In genomic region chr4:141065123-141065522, GRCm38 (mm10) we compare ENCODE assay signal across 8 mouse cellular contexts. TPM values are rescaled to one million over a fixed set of nuclear protein-coding genes. Genes with fewer than 3 reads are reported as not detected.
DNase-seq lines count a peak whose midpoint lies in the region; TF ChIP-seq lines count a peak whose summit lies in the region.

No protein-coding gene starts in this region.

- WGBS in olfactory bulb, adult 2 months = 3% methylated on average over 8 of the region's 8 CpGs

- DNase-seq in CD8-positive naive resting alpha-beta T cell, adult 2 months (ENCODE audit: low read depth in 2 of 2, low spot score in 2 of 2) = peak; percentile 77 to 81
- peak; percentile 69 for DNase-seq in adrenal gland, adult 8-10 months
- DNase-seq in embryo, embryonic 10.5 days (ENCODE audit: low spot score) = peak; percentile 92
- DNase-seq in gastrocnemius, postnatal 36 days = peak; percentile 56 to 68
- DNase-seq in kidney, postnatal 25 days = peak; percentile 90
- DNase-seq in lung, adult 18-20 months = peak; percentile 76 to 84
- DNase-seq in thymus, postnatal 36 days = peak; percentile 82 to 84

- TF ChIP-seq CTCF in olfactory bulb, adult 2 months (IDR thresholded peaks at IDR 0.05; ENCODE audit: insufficient read depth, low read depth, low read length) = peak; percentile 95

- intact Hi-C loops in gastrocnemius, postnatal 36 days (cut with DNase I) = no loop called here

- H3K4me1 ChIP-seq in olfactory bulb, adult 2 months (ENCODE audit: control insufficient read depth, insufficient read depth, low read length) = peaks cover 12% of the 10 kb centered on the region

- peak overlapping the region; percentile 46 for H3K27ac ChIP-seq in olfactory bulb, adult 2 months (ENCODE audit: insufficient read depth, low read depth, low read length)

- H3K4me3 ChIP-seq in olfactory bulb, adult 2 months (ENCODE audit: insufficient read depth, low read depth, low read length) = no peak overlapping the region

- no peak for TF ChIP-seq POLR2A in olfactory bulb, adult 2 months (IDR thresholded peaks at IDR 0.05; ENCODE audit: insufficient read depth, low read depth, low read length)

RNA-seq across cellular contexts. Expression of gene Crocc, which starts 4.8 kb away (rescaled TPM):
- 10 to 100 TPM in 3 of 4 experiments, 1 to 10 TPM in 1; 8.4 to 22.2 (median 13.2) TPM for total RNA-seq in adrenal gland, adult 8-10 months (2022)
- 1 to 10 TPM; 1.7 to 2.0 TPM for total RNA-seq in gastrocnemius, postnatal 36 days (2021)
- polyA plus RNA-seq in olfactory bulb, adult 2 months (2012; ENCODE audit: insufficient read depth, insufficient read length, low replicate concordance, missing spikeins) = not detected in 2 replicates

RNA-seq across cellular contexts. Expression of gene Necap2, which starts 13.0 kb away (rescaled TPM):
- total RNA-seq in adrenal gland, adult 8-10 months (2022) = 10 to 100 TPM; 55.4 to 82.5 (median 71.9) TPM
- 10 to 100 TPM; 13.3 to 15.3 TPM for total RNA-seq in gastrocnemius, postnatal 36 days (2021)
- not detected in 2 replicates for polyA plus RNA-seq in olfactory bulb, adult 2 months (2012; ENCODE audit: insufficient read depth, insufficient read length, low replicate concordance, missing spikeins)

RNA-seq across cellular contexts. Expression of gene Spata21, which starts 23.0 kb away (rescaled TPM):
- not detected for total RNA-seq in adrenal gland, adult 8-10 months (2022)
- not detected for total RNA-seq in gastrocnemius, postnatal 36 days (2021)
- not detected in 2 replicates for polyA plus RNA-seq in olfactory bulb, adult 2 months (2012; ENCODE audit: insufficient read depth, insufficient read length, low replicate concordance, missing spikeins)

RNA-seq across cellular contexts. Expression of gene Mfap2, which starts 54.9 kb away (rescaled TPM):
- 10 to 100 TPM in 2 of 4 experiments, 1 to 10 TPM in 2; 9.1 to 12.3 (median 10.3) TPM for total RNA-seq in adrenal gland, adult 8-10 months (2022)
- total RNA-seq in gastrocnemius, postnatal 36 days (2021) = 1 to 10 TPM; 6.2 to 7.4 TPM
- polyA plus RNA-seq in olfactory bulb, adult 2 months (2012; ENCODE audit: insufficient read depth, insufficient read length, low replicate concordance, missing spikeins) = not detected in 2 replicates
